Mouse (Mus musculus) layer of hippocampus, postnatal 25 days (tissue): ENCODE data around the gene Cep41. TPM values are rescaled to one million over a fixed set of nuclear protein-coding genes. Genes with fewer than 3 reads are reported as not detected.

ENCODE experiments used
- DNase-seq, 2 experiments: peaks; one replicate each; pipeline ENCODE4 v3.0.0; 2022; ENCODE audit warnings: mixed read lengths in 2 of 2, low spot score in 1 of 2; ENCODE audit errors: extremely low spot score in 1 of 2
- total RNA-seq, 2 experiments: library from RNA; stranded (reverse); gene quantifications; 2 replicates each; pipeline ENCODE4 v1.2.3; 2021

The Cep41 gene
- total RNA-seq, 2 experiments from 2014 or later: 5.5 to 7.2 TPM

DNA sequence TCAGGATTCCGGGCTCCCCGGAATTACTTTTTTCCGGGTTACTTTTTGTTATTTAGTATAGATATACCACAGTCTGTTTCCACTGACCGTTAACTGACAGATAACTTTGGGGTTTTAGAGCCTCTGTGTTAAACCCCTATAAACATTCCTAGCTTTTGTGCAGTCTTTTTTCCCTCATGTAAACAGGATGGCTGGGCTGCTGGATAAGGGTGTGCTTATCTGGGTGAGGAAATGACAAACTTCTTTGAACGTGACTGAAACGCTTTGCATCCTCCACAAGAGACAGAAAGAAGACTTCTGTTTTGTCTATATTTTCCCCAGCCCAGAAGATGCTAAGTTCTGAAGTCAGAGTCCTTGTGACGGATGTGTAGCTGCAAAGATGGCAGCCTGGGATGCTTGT lies 18.9 kb upstream of the Cep41 start:
- no peak for DNase-seq

DNA sequence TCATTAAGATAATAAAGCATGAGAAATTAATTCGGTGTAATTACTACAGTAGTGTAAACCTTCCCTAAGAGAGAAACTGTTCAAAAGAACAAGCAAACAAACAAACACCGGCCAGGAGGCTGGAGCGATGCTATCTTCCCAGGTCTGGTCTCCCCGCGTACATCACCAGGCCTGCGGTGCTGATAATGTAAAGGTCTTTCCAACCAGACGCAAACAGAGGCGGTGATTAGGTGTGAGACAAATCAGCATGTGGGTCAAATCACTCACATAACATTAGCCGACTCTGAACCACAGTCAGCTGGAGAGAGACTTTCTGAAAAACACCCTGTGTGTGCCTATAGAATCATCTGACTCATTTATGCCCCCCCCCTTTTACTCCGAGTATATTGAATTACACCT lies 17.8 kb upstream of the Cep41 start:
- DNase-seq: no peak

DNA sequence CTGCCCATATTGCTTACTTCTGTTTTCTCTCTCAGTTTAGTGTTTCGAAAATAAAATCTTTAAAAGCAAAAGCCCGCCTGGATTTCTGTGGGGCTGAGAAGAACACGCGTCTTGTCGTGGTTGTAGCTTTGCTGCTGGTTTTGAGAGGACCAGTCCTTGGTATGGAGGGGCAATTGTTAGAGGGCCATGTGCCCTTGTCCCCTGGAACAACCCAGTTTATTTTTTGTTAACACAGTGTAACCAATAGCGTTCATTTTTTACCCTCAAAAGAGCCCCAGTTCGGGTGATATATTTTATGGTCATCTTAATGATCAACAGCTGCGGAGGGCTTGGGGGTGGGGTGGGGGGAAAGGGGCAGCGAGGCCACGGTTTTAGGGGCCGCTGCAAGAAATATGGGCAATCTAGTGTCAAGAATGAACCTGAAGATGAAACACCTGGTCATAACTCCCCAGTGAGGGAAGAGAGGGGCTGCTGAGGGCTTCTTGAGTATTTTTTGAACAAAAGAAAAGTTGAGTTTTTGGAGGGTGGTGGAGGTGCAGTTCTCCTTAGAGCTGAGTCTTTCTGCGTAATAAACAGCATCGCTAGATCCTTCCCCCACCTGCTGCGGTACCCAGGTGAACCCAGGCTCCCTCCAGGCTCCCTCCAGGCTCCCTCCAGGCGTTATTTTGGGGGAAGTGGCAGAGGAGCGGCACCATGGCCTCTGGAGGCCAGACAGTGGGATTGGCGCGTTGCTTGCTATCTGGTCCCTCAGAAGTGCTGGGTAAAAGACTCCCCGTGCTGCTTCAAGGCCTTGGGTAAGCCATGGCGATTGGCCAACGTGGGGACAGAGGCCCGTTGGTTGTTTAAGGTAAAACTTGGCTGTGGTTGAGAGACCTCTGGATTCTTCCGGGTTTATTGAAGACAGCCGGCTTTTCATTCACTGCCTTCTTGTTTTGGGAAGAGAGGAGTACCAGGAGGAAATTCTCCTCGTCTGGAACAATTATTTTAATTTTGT lies 17.1 kb upstream of the Cep41 start:
- DNase-seq: no peak

DNA sequence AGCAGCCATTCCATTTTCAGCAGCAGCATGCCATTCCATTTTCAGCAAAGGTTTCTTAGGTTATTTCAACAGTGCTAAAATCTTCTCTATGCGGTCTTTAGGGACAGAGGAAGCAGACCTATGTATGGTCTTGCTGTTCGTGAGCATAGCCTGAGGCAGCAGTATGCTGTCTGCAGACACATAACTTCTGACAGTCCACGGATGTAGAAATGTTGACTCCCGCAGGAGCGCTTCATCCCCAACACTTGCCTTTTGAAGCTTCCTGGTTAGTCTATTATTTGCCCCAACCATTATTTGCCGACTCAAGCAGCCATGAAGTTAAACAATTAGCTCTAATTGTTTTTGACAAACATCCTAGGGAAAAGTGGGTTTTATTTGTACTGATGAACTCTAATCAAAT lies 15.6 kb upstream of the Cep41 start:
- DNase-seq: no peak

DNA sequence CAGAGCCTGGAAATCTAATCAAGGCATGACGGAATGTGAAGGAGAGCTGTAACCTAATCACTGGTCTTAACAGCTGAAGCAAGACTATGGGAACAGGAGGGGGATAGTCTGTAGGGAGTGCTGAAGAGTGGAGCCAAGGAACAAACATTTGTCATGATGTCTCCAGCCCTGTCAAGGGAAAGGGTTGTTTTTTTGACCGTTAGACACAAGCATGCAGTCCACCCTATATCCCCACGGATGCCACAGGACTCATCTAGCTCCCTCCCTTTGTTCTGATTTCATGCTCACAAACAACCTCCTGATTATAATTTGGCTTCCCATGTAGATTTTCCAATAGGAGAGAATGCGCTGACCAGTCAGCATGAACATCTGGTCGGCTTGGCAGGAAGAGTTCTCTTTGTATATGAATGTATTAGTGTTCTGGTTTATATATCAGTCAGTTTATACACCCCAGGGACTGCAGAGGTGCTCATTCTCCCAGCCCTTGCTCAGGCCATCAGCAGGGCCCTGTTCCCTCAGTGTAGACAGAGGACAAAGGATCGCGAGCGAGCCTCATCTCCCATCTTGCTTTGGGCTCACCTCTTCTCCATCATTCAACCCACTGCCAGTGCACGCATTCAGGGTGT lies 10.5 kb upstream of the Cep41 start:
- no peak for DNase-seq

DNA sequence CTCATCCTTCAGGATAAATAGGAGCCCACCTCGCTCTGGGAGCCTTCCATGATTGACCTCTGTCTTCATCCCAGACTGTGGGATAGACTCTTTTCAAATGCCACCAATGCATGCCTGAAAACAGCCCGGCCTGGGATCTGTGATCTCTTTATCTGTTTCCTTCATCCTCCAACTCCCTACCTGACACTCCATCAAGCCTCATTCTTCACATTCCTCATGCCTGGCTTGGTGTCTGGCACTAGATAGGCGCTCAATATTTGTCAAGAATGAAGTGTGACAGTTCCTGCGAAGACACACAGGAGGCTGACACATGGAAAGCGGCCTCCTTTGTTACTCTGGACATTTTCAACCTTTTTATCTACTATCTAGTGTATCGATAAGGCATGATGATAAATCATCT lies 9.9 kb upstream of the Cep41 start:
- DNase-seq: no peak

DNA sequence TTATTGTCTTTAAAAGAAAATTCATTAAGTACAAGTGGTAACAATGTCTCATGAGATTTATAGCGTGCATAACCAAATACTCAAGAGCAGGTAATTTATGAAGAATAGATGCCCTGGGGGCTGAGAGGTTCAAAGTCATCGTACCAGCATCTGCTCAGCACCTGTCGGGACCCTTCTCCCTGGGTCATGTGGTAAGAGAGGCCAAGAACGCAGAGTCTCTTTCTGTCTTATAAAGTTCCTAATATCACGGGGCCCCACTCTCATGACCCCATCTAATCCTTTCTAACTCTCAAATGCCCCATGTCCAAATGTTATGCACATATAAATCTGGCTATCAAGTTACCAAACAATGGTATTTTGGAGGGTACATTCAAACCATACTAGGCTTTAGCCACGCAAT lies 9.3 kb upstream of the Cep41 start:
- no peak for DNase-seq

DNA sequence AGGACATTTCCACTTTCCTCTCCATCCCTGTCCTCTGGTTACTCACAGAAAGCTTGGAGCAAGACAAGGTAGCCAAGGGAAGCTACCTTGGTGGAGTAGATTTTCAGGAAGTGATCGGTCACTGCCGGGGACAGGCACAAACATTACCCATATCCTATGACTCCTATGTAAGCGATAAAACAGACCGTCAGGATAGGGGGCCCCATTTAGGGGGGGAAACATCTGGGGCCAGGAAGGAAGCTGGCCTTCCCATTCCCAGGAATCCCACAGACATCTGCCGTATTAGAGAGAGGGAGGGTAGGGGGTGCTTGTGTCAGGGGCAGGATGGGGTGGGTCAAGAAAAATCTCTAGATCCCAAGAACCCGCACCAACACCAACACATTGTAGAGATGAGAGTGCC lies 6.6 kb upstream of the Cep41 start:
- DNase-seq: no peak

DNA sequence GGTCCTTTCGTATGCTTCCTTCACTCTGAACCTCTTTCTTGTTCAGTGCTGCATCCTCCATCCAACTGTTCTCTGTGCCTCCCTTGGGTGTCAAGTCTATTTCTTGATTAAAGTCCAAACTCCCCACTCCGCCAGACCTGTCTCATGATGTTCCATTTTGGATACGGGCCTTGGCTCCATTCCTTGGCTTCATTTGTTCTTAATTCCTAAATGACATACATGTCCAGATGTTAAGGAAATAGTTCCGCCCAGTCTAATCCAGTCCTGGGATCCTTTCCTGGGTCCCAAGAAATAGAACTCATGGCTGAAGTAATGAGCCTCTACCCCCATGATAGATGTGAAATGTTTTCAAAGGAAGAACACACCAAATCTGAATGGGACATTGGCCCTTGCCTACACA lies 4.5 kb upstream of the Cep41 start:
- no peak for DNase-seq

DNA sequence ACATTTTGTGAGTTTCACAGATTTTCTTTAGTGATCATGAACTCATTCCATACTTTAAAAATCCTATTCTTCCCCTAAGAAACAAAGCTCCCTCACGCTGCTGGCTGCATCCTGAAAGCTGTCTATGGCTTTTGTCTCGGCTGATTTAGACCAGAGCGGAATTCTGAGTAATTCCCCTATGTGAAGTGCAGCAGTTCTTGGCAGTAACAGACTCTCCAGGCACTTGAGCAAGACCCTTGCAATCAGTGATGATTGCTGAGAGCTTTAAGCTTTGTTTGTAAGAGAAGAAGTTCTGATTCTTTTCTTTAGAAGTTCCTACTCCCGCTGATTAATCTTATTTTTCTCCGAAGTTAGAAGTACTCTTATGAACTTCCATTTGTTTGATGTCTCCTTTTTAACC lies 3.9 kb upstream of the Cep41 start:
- no peak for DNase-seq

DNA sequence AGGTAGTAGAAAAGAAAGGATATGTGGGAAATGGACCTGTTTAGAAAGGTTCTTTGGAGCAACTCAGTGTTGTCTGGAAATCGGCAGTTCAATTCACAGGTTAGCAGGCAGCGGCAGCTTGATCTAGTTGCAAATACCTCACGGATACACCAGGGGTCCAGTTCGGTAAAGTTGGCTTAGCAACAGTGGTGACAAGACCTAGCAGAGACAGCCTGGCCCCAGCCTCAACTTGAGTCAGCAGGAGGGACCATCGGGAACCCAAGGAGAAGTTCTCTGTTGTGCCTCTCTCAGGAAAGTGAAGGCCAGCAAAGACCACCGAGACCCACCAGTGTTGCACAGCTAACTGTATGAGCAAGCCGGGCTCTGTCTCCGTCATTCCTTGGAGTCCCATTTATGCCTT lies 1.6 kb upstream of the Cep41 start:
- no peak for DNase-seq

DNA sequence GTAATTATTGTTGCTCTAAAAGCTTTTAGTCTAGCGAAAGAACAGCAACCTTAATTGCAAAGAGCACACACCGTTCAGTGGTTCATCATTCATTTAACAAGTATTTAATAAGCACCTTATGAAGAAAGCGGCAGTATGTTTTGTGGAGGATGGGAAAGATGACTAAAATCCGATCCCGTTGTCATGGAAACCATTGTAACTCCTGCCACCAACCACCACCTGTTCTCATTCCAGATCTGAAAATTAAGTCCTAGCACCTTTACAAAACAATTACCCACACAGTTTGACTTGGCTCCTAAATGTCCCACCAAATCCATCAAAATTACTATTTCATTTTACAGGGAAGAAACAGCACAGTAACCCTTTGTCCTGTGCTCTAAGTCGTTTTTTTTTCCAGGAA lies 660 bp upstream of the Cep41 start:
- DNase-seq: no peak

DNA sequence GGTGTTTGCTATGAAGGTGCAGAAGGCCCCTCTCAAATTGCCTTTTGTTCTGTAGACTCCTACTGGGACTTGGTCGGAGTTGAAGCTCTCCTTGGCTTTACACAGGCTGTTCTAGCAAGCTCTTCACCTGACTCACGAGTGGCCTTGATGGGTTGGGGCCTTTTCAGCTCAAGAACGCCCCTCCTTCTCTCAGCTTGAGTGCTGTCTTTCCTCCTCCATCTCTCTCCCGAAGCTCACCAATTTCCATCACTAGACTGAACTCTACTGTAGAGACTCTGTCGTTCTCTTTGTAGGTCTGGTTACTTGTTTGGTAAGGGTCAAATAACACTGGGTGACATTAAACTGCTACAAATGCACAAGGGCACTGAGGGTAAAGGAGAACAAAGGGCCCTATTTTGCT lies 723 bp downstream of the Cep41 start:
- DNase-seq: no peak

DNA sequence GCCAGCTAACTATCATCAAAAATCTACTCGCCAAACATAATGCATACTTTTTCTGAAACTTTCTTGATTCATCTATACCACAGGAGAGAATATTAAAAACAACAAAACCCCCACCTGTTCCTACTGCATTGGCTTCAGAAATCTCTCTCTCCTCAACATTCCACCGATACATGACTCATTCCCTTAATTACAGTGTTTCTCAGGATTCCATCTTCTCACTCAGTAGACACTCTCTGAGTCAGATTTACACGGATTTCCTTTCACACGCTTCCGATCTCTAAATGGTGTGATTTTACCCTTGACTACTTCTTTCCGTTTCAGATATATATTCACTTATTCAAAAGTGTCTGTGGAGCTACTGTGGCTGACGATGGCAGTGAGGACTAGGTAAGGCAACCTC lies 6.4 kb downstream of the Cep41 start:
- no peak for DNase-seq

DNA sequence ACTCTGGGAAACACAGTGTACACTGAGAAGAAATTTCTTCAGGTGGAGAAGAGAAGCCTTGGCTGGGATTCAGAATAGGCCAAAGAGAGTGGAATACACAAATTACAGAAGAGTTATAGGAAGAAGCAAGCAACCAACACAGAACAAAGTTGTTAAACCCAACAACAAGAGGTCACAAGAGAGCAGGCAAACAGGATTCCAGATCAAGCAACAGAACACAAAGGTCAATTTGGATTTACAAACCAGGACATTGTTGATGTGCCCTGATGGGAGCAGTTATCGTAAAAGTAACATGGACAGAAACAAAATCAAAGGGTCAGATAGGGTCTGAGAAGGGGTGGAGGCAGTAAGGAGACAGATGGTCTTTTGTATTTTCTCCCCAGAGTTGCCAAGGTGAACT lies 9.0 kb downstream of the Cep41 start:
- DNase-seq: no peak

DNA sequence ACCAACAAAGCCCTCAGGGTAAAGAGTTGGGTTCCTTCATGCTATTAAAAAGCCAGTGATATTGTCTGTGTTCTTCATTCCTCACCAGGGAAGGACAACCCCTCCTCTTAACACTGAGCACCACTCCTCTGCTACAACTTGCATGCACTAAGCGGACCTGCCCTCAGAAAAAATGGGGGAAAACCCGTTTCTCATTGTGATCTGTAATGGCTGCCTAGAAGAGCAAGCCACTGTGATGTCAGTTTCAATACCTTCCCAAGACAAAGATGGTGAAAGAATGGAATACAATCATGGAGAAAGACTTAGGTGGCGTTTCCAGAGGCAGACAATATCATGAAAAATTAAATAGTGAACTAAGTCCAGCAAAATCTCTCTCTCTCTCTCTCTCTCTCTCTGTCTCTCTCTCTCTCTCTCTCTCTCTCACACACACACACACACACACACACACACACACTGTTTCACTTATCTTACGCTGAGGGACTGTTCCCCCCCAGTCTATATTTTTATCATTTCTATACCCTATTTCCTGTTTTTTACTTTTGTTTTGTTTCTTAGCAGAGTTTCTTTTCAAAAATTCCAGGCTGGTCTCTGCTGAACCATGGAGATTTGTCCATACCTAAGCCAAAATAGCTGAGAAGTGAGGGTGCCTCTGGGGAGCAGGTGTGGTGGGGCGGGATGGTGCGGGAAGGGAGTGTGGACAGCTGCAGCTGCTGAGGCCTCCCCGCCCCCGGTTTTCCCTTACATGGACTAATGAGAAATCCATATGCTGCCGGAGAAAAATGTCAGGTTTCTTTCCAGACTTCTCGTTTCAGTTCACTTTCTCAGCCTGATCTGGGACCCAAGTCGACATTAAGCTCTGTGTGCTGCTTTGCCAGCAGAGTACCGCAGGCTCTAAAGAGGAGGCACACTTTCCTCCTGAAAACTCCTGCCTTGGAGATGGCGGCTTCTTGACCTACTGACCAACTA lies 11.3 kb downstream of the Cep41 start:
- DNase-seq: no peak

DNA sequence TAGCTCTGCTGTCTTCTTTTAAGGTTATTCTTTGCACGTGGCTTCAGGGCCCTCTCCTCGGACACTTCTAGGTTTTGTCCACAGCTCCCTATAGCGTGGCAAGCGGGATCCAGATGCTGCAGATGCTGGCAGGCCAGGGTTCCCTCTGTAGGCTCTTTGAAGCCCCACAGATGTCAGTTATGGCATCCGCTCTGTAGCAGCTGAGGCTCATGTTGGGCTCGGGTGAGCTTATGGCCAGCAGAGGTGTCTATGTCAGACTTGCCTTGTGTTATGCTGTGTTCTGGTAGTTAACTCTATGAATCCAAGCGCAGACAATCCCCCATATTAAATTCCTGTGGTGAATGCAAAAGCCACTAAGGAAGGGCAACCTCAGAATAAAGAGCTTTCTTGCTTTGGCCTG lies 13.1 kb downstream of the Cep41 start:
- DNase-seq: no peak

DNA sequence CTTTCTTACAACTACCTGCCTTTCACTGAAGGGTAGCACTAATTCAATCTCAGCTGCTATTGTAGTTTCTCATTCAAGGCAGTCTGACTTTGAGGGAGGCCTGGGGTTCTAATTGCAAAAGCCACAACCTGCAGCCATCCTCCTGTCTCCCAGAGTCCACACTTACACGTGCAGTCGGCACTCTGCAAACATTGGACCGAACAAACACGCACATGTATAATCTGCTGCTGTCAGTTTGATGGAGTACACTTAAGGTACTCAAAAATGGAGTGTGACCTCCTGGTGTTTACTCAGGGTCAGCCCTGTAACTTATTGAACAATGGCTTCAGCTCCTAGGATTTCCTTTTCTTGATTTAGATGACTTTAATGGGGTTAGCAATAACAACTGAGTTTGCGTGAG lies 14.0 kb downstream of the Cep41 start:
- DNase-seq: no peak

DNA sequence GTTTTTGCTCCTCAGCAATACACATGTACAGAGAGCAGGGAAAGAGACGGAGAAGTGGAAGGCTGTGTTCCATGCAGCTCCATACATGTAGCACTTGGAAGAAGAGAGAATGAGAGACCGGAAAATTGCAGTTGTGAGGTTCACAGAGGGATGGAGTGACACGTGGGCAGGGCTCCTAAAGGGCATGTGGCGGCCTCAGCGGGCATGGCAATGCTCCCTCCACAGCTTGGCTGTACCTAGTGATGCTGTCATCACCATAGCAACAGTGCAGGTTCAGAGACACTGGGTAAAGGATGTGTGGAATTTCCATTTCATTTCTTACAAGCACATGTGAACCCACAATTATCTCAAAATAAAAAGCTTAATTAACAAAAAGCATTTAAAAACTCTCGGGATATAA lies 15.1 kb downstream of the Cep41 start:
- DNase-seq: no peak

DNA sequence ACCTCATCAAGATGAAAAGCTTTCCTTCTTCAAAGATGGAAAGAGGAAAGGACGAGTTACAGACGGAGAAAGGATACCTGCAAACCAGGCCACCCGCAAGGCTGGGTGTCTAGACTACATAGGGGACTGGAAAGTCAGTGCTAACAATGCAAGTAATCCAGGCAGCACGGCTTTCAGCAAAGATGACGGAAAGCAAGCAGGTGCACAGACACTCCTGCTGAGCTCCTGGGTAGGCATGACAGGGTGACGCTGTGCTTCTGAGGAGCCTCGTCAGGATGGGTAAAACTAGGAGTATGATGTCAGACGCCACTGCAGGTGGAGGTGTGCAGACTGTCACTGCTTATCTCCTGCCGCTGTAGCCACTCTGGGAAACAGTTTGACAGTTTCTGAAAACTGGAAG lies 16.0 kb downstream of the Cep41 start:
- DNase-seq: no peak

DNA sequence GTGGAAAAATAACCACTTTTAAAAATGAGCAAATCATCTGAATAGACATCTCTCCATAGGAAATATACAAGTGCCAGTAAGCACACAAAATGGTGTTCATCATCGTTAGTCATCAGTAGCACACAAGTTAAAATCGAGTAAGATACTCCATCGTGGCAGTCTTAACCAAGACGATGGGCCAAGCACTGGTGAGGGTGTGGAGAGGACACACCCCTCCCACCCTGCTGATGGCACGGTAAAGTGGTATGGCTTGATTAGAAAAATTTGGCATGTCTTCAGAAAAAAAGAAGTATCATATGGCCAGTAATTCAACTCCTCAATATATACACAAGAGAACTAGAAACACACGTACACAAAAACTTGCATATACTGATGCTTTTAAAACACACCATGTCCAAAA lies 17.0 kb downstream of the Cep41 start:
- no peak for DNase-seq
